Mouse (Mus musculus) common myeloid progenitor, adult 5-6 weeks (primary cell): Measurements from ENCODE around the gene Ntsr2. TPM values are rescaled to one million over a fixed set of nuclear protein-coding genes. Genes with fewer than 3 reads are reported as not detected.
"Not testable (repeated sequence)": the region's sequence is repeated elsewhere in the genome, so short reads cannot be mapped to it uniquely, and the experiment has no call there.

Experiments
- ATAC-seq: replicated peaks from 2 replicates; pipeline ENCODE4 v1.8.0; 2016; ENCODE audit warnings: low read depth, mild to moderate bottlenecking, moderate TSS enrichment, inconsistent platforms; ENCODE audit not compliant: poor library complexity, severe bottlenecking
- total RNA-seq: library from RNA; stranded (forward); fragments of 200-1000, 187-1606 nt; gene quantifications from 2 replicates; pipeline ENCODE4 v1.2.3, GENCODE M21; 2017

Ntsr2 gene
- total RNA-seq, 1 experiment from 2014 or later: not detected

DNA sequence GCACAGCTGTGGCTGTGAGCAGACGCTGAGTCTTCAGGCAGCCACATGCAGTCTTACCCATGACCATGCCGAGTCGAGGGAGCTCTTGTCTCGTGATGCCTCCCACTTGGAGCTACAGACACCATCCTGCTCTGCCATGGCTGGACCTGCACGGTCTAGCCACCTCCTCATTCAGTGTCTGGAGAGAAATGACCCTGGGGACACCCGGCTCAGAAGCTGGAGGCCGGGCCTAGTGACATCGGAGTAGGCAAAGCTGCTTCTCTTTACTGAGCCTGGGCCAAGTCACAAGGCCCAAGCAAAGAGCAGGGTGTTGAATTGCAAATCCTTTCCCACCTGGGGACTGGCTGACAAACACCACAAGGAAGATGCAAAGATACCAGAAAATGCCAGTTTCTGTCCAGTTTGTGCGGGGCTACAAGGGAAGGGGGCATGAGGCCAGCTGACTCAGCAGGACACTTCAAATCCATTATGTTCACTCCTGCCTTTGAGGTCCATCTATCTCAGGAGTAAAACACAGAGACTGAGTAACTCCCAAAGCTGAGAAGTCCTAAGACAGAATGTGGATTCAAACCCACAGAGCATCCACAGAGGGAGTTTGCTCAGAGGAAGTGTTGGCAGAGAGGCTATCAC lies 6.3 kb upstream of the Ntsr2 start:
- no peak for ATAC-seq

- ATAC-seq: no peak
Observed at GRCm38 (mm10) chr12:16648273-16648672, 4.9 kb upstream of the Ntsr2 start.

DNA sequence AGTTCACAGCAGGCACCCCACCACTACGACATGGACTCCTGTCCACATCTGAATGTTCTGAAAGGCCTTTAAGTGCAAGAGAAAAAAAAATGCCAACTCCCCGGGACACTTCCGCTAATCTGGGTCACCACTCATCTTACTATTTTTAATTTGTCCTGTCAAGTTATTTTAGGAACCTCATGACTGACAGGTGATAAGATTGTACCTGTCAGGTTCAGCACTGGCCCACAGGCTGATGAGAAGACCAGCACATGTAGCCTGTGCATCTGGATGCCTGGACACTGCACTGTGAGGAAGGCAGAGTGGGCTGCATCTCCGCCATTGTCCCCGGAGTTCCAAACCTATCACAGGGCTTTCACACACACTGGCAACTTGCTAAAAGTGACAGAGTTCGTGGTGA lies 3.4 kb upstream of the Ntsr2 start:
- no peak for ATAC-seq

DNA sequence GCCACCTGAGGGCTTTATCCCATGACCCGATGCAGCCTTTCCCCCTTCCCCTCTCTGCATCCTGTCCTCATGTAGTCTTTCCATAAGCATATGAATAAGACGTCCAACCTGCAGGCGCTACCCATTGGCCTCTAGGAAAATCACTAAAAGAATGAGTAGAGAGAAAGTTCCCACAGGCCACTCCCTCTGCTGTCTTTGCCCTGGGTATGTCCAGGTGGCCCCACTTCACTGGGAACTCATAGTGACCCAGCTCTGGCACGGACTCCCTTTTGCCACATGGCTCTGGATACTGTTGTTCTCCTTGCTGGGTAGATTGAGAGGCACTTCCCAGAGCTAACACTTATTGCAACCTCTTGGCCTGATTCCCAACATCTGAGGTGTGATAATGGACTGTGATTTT lies 2.4 kb downstream of the Ntsr2 start:
- no peak for ATAC-seq

DNA sequence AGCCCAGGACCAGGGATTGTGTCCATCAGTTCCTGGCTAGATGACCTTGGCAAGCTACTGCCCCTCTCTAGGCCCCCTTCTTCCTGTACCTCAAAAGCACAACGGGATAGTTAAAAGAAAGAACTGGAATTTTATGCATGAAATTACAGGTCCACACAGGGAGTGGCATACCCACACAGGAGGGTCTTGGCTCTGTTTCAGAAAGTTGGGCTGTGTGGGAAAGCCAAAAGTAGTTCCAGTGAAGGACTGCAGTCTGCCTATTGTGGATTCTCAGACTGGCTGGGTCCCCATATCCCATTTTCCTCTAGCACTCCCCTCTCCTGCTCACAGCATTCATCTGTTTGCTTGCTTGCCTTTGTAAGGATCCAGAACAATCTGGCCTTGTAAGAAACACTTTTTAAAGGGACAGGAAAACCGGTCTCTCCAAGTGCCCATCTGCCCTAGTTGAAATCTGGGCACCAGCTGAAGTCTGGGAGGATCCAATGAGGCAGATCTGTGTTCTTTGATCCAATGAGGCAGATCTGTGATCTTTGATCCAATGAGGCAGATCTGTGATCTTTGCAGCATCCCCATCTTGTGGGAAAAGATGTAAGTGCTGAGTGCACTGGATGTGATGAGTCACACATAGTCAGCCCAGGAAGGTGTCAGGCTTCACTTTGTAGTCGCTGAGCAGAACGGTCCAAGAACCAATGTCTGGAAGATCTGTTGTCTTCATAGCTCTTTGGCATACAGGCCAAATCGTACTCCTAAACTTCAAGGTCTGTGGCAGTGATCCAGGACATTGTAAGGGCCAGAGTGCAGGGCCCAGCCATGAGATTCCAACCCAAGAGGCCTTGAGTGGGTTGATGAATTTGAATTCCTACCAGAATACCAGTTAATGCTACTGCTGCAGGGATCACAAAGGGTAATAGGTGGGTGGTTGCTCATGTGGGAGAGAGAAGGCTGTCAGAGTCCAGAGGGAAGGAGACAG lies 4.0 kb downstream of the Ntsr2 start:
- no peak for ATAC-seq

- ATAC-seq: no peak
Observed at GRCm38 (mm10) chr12:16661459-16661858, 8.3 kb downstream of the Ntsr2 start.

GRCm38 (mm10) chr12:16661936-16662335 lies 8.8 kb downstream of the Ntsr2 start:
- ATAC-seq: no peak

GRCm38 (mm10) chr12:16662955-16663585 lies 9.9 kb downstream of the Ntsr2 start:
- ATAC-seq: no peak

DNA sequence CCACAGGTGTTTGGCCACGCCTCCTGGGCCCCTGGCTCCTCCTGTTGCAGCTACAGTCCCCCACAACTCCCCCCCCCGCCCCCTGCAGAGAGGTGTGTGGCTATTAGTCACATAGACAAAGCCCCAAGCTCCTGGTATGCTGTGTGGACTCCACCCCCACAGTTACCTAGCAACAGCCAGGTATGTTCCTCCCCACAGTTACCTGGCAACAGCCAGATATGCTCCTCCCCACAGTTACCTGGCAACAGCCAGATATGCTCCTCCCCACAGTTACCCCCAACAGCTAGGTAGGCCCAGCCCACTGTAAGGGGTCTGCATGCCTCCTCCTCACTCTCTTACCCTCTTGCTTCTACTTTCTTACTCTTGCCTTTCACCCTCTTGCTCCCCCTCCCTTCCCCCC lies 11.8 kb downstream of the Ntsr2 start:
- ATAC-seq: no peak

GRCm38 (mm10) chr12:16669176-16669575 lies 16.0 kb downstream of the Ntsr2 start:
- no peak for ATAC-seq

DNA sequence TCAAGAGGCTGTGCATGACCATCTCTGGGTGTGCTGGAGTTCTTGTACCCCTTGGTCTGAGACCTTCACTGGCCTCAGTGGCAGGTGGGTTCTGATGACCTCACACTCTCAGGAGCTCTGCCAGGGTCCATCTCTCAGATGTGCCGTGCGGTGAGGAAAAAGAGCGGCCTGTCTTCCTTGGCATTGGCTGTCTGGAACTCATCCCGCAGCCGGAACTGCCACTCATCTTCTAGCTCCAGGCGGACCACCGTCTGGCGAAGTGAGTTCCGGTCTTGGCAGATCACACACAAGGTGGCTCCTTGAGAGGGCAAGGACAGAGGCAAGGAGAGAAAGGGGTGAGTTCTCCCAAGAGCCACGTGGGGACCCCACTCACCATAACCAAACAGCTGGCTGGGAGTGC lies 19.1 kb downstream of the Ntsr2 start:
- no peak for ATAC-seq

- no peak for ATAC-seq
Observed at GRCm38 (mm10) chr12:16690631-16691030, 37.4 kb downstream of the Ntsr2 start.

GRCm38 (mm10) chr12:16694783-16695182 lies 41.6 kb downstream of the Ntsr2 start:
- no peak for ATAC-seq

DNA sequence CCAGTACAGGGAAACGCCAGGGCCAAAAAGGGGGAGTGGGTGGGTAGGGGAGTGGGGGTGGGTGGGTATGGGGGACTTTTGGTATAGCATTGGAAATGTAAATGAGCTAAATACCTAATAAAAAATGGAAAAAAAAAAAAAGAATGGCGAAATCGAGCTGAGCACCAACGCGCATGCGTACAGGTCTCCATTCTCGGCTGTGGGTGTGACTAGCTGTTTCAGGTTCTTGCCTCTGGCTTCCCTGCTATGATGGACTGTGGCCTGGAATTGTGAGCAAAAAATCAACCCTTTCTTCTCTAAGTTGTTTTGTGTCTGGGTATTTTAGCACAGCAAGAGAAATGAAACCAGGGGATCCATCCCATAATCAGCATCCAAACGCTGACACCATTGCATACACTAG lies 42.1 kb downstream of the Ntsr2 start:
- not testable (repeated sequence) for ATAC-seq

DNA sequence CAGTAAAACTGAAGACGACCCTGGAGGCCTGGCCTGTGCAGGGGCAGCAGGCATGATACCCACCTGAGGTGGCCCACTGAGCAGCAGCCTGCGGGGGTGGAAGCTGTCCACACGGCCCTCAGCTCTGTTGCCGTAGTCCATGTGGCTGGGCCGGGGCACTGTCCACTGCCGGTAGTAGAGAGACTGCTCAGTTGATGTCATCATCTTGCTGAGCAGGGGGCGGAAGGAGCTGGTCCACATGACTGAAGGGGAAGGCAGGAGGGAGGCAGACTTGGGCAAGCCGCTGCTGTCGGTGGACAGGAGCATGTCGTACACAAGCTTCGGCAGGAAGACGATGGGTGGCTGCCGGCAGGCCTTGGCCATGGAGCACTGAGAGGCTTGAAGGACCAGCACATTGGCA lies 43.0 kb downstream of the Ntsr2 start:
- no peak for ATAC-seq

GRCm38 (mm10) chr12:16698691-16699090 lies 45.5 kb downstream of the Ntsr2 start:
- ATAC-seq: no peak

Other genes starting within 250 kb of the Ntsr2 start
- gene Lpin1, start 42.4 kb upstream of the Ntsr2 start, total RNA-seq: 11.6 and 15.3 TPM in 2 replicates
- 0.05 TPM in 1 of 2 replicates, not detected in the other for gene Greb1, start 147.5 kb downstream of the Ntsr2 start, total RNA-seq
- 38.9 and 54.0 TPM in 2 replicates for gene E2f6, start 157.6 kb downstream of the Ntsr2 start, total RNA-seq
- 78.2 and 80.4 TPM in 2 replicates for gene Rock2, start 241.5 kb downstream of the Ntsr2 start, total RNA-seq